Comparison of ENCODE assay signal across 22 mouse cellular contexts in genomic region chr17:44827124-44827523, GRCm38 (mm10). TPM values are rescaled to one million over a fixed set of nuclear protein-coding genes. Genes with fewer than 3 reads are reported as not detected.
A peak's percentile ranks its signal among the peaks of the same experiment; 100 is the strongest.
DNase-seq lines count a peak whose midpoint lies in the region; ATAC-seq and TF ChIP-seq lines count a peak whose summit lies in the region.
"Had no signal": no experiment of that assay in that cellular context is flagged by ENCODE, and none has a peak within 500 bp of the region (broad histone marks: within the 10 kb centered on the region; RNA-seq: fewer than 3 reads in every experiment).

No protein-coding gene starts in this region.

- WGBS in liver, embryonic 11.5 days = 80% methylated on average over 3 of the region's 3 CpGs
- 52% methylated on average over 3 of the region's 3 CpGs for WGBS in liver, embryonic 15.5 days (ENCODE audit: insufficient replicate concordance)

- TF ChIP-seq RAD21 in MEL (IDR thresholded peaks at IDR 0.05; ENCODE audit: low read depth, low read length) = no peak

- no peak overlapping the region for H3K27ac ChIP-seq in MEL (ENCODE audit: control insufficient read depth, low read depth, low read length)
- H3K27ac ChIP-seq in liver, embryonic 11.5 days (ENCODE audit: low read depth, low read length) = no peak overlapping the region
- peak overlapping the region; percentile 85 for H3K27ac ChIP-seq in liver, embryonic 15.5 days (replicated peaks)
- H3K27ac ChIP-seq: embryonic facial prominence, embryonic 12.5 days; forebrain, embryonic 13.5 days; heart, adult 2 months; heart, embryonic 15.5 days; hindbrain, embryonic 13.5 days; hindbrain, postnatal 0 days had no signal

- peaks cover 0 to 29% of the 10 kb centered on the region in 2 experiments; a peak in 2 of 4 replicates for H3K36me3 ChIP-seq in MEL (ENCODE audit: control insufficient read depth in 1 of 2, insufficient read depth in 2 of 2, low read length in 2 of 2)
- no peaks in the 10 kb centered on the region for H3K36me3 ChIP-seq in liver, embryonic 11.5 days (ENCODE audit: control insufficient read depth, insufficient read depth, low read length)
- H3K36me3 ChIP-seq in liver, embryonic 15.5 days (replicated peaks) = no peaks in the 10 kb centered on the region
- H3K36me3 ChIP-seq: embryonic facial prominence, embryonic 12.5 days; heart, embryonic 15.5 days; hindbrain, embryonic 13.5 days had no signal

- H3K9ac ChIP-seq in MEL (ENCODE audit: control insufficient read depth, low read depth, low read length, poor library complexity, severe bottlenecking) = no peak overlapping the region
- H3K9ac ChIP-seq in liver, embryonic 11.5 days (ENCODE audit: low read depth, low read length) = no peak overlapping the region
- H3K9ac ChIP-seq in liver, embryonic 15.5 days = no peak overlapping the region
- H3K9ac ChIP-seq: embryonic facial prominence, embryonic 12.5 days; forebrain, embryonic 13.5 days; forebrain, postnatal 0 days; heart, embryonic 15.5 days; hindbrain, embryonic 13.5 days had no signal

- no peak overlapping the region for H3K4me2 ChIP-seq in liver, embryonic 11.5 days
- H3K4me2 ChIP-seq in liver, embryonic 15.5 days = no peak overlapping the region
- H3K4me2 ChIP-seq: embryonic facial prominence, embryonic 12.5 days; forebrain, embryonic 13.5 days; heart, embryonic 11.5 days; heart, embryonic 15.5 days; hindbrain, embryonic 13.5 days had no signal

- TF ChIP-seq POLR2A in MEL (IDR thresholded peaks at IDR 0.05; ENCODE audit: control insufficient read depth in 1 of 2, insufficient read depth in 1 of 2, low read depth in 1 of 2, low read length in 2 of 2, poor library complexity in 1 of 2) = no peak

- DNase-seq in MEL (ENCODE audit: low read depth, low spot score) = peak; percentile 30
- DNase-seq in c-Kit-negative CD71-positive TER-119-positive erythroid progenitor cells, embryonic 14.5 days (ENCODE audit: low read depth, low spot score) = peak; percentile 42
- no peak for DNase-seq in liver, embryonic 11.5 days (ENCODE audit: low spot score)
- DNase-seq in right cerebral cortex, adult 2 months (ENCODE audit: low spot score in 2 of 2) = no peak
- DNase-seq in cerebellum, adult 9-11 months = no peak
- DNase-seq: adrenal gland, adult 8-10 months; adrenal gland, postnatal 36 days; cerebellum, adult 11-12 months; cerebellum, postnatal 14 days; forebrain, postnatal 0 days; gastrocnemius, postnatal 14 days; heart, adult 2 months; heart, postnatal 14 days had no signal

- H3K79me2 ChIP-seq in MEL (ENCODE audit: control insufficient read depth, insufficient read depth, low read length, poor library complexity) = no peaks in the 10 kb centered on the region

- H3K4me3 ChIP-seq in MEL (ENCODE audit: control insufficient read depth in 1 of 2, insufficient read depth in 1 of 2, low read depth in 2 of 2, low read length in 2 of 2) = no peak overlapping the region
- H3K4me3 ChIP-seq in liver, embryonic 11.5 days (ENCODE audit: low read depth, low read length) = no peak overlapping the region
- no peak overlapping the region for H3K4me3 ChIP-seq in liver, embryonic 15.5 days (replicated peaks)
- H3K4me3 ChIP-seq: embryonic facial prominence, embryonic 12.5 days; forebrain, embryonic 13.5 days; heart, adult 2 months; heart, embryonic 15.5 days; hindbrain, embryonic 13.5 days had no signal

- TF ChIP-seq EP300 in MEL (IDR thresholded peaks at IDR 0.05; ENCODE audit: low read depth in 1 of 2, low read length in 2 of 2) = no peak

- H3K9me3 ChIP-seq in MEL (replicated peaks; ENCODE audit: insufficient read depth, low read length) = no peaks in the 10 kb centered on the region
- H3K9me3 ChIP-seq in liver, embryonic 11.5 days (ENCODE audit: control insufficient read depth, low read length) = no peaks in the 10 kb centered on the region
- H3K9me3 ChIP-seq in liver, embryonic 15.5 days (replicated peaks) = no peaks in the 10 kb centered on the region
- H3K9me3 ChIP-seq: embryonic facial prominence, embryonic 12.5 days; forebrain, embryonic 13.5 days; heart, embryonic 15.5 days; hindbrain, embryonic 13.5 days had no signal

- no peaks in the 10 kb centered on the region for H3K27me3 ChIP-seq in MEL (ENCODE audit: control insufficient read depth in 1 of 2, insufficient read depth in 2 of 2, low read length in 2 of 2)
- no peaks in the 10 kb centered on the region for H3K27me3 ChIP-seq in liver, embryonic 11.5 days (replicated peaks; ENCODE audit: control insufficient read depth, insufficient read depth, low read length)
- H3K27me3 ChIP-seq in liver, embryonic 15.5 days = no peaks in the 10 kb centered on the region
- H3K27me3 ChIP-seq: CH12.LX; embryonic facial prominence, embryonic 12.5 days; forebrain, embryonic 13.5 days; heart, embryonic 15.5 days; hindbrain, embryonic 13.5 days had no signal

- H3K4me1 ChIP-seq in MEL (ENCODE audit: control insufficient read depth in 1 of 2, insufficient read depth in 2 of 2, low read length in 2 of 2) = peaks cover 18 to 25% of the 10 kb centered on the region in 2 experiments
- peaks cover 12% of the 10 kb centered on the region for H3K4me1 ChIP-seq in liver, embryonic 11.5 days (replicated peaks; ENCODE audit: control insufficient read depth, insufficient read depth, low read length)
- H3K4me1 ChIP-seq in liver, embryonic 15.5 days (replicated peaks) = peaks cover 27% of the 10 kb centered on the region
- H3K4me1 ChIP-seq: embryonic facial prominence, embryonic 12.5 days; forebrain, embryonic 13.5 days; heart, embryonic 15.5 days; hindbrain, embryonic 13.5 days had no signal

- no peak for TF ChIP-seq CTCF in MEL (IDR thresholded peaks at IDR 0.05 in 2 of 3, conservative IDR thresholded peaks at IDR 0.05 in 1 of 3; ENCODE audit: control insufficient read depth in 1 of 3, insufficient read depth in 1 of 3, low read depth in 2 of 3, low read length in 3 of 3, poor library complexity in 1 of 3, severe bottlenecking in 1 of 3)

- ATAC-seq in liver, embryonic 11.5 days (replicated peaks; ENCODE audit: low FRiP score) = 0 out of 2 replicates have a peak, but pooled peaks have one; percentile 55
- peak; percentile 43; the same call in 1 of the 2 replicates for ATAC-seq in liver, embryonic 15.5 days (ENCODE audit: insufficient read depth)
- no peak for ATAC-seq in inflammation-experienced regulatory T-cells, adult 6 months
- ATAC-seq: forebrain, embryonic 13.5 days; forebrain, postnatal 0 days; hindbrain, postnatal 0 days had no signal

TF ChIP-seq in MEL, 35 proteins besides CTCF, POLR2A, EP300 and RAD21:
- no peak for TF ChIP-seq RCOR1 (IDR thresholded peaks at IDR 0.05; ENCODE audit: low read depth, low read length)
- TF ChIP-seq GABPA (IDR thresholded peaks at IDR 0.05; ENCODE audit: low read depth, low read length) = no peak
TF ChIP-seq in MEL: peak in this region for 0.

RNA-seq across cellular contexts. Expression of gene Runx2, which starts 12.5 kb away (rescaled TPM):
- total RNA-seq in MEL (2012; rRNA removed) = not detected in 2 replicates
- polyA plus RNA-seq in MEL (2012; ENCODE audit: insufficient read depth in 1 of 2, insufficient read length in 2 of 2, low read depth in 1 of 2, low replicate concordance in 2 of 2, missing spikeins in 1 of 2) = not detected
- polyA plus RNA-seq in liver, embryonic 11.5 days (2014; fragmentation: Nextera tagmentation; extraction: Ambion mirVana) = 1.0 and 1.7 TPM in 2 replicates
- polyA plus RNA-seq in liver, embryonic 15.5 days (2015; fragmentation: Nextera tagmentation; extraction: Ambion mirVana) = 0.56 and 0.98 TPM in 2 replicates
- polyA plus RNA-seq in inflammation-experienced regulatory T-cells, adult 6 months (2017; shearing (Covaris generic)) = 10 to 100 TPM in 1 of 3 experiments, 1 to 10 TPM in 2; 6.2 to 21.3 (median 8.4) TPM

RNA-seq across cellular contexts. Expression of gene Supt3, which starts 50.2 kb away (rescaled TPM):
- total RNA-seq in MEL (2012; rRNA removed) = 7.0 and 7.6 TPM in 2 replicates
- 10 to 100 TPM in 1 of 2 experiments, not detected in 1; 28.6 TPM for polyA plus RNA-seq in MEL (2012; ENCODE audit: insufficient read depth in 1 of 2, insufficient read length in 2 of 2, low read depth in 1 of 2, low replicate concordance in 2 of 2, missing spikeins in 1 of 2)
- 15.6 and 17.7 TPM in 2 replicates for polyA plus RNA-seq in liver, embryonic 11.5 days (2014; fragmentation: Nextera tagmentation; extraction: Ambion mirVana)
- 6.5 and 6.6 TPM in 2 replicates for polyA plus RNA-seq in liver, embryonic 15.5 days (2015; fragmentation: Nextera tagmentation; extraction: Ambion mirVana)
- polyA plus RNA-seq in inflammation-experienced regulatory T-cells, adult 6 months (2017; shearing (Covaris generic)) = 10 to 100 TPM; 15.4 to 27.4 (median 18.5) TPM

Comparison
In these comparisons a context has a peak if more than half of its experiments do, and no peak if none do; other contexts are left out.
1. DNase-seq: peak in MEL (single experiment) and c-Kit-negative CD71-positive TER-119-positive erythroid progenitor cells, embryonic 14.5 days (single experiment); none in liver, embryonic 11.5 days (single experiment), right cerebral cortex, adult 2 months (0 of 2) and cerebellum, adult 9-11 months (single experiment).